In genomic region chr11:118940539-118940938, GRCm38 (mm10) we compare ENCODE assay signal across 13 mouse cellular contexts. TPM values are rescaled to one million over a fixed set of nuclear protein-coding genes. Genes with fewer than 3 reads are reported as not detected.
DNase-seq lines count a peak whose midpoint lies in the region; TF ChIP-seq lines count a peak whose summit lies in the region.
"Had no signal": no experiment of that assay in that cellular context is flagged by ENCODE, and none has a peak within 500 bp of the region (broad histone marks: within the 10 kb centered on the region; RNA-seq: fewer than 3 reads in every experiment).

No protein-coding gene starts in this region.

- peak; percentile 72 to 83 for DNase-seq in left cerebral cortex, adult 18-20 months (ENCODE audit: low spot score in 2 of 2)
- no peak for DNase-seq in left cerebral cortex, adult 11 months (ENCODE audit: low spot score)
- DNase-seq in cerebellum, postnatal 25 days: peak; percentile 97 to 98
- peak; percentile 55 for DNase-seq in layer of hippocampus, adult 9-10 months (ENCODE audit: low spot score)
- peak; percentile 75 for DNase-seq in right cerebral cortex, postnatal 4 days
- no peak for DNase-seq in kidney, adult 2 months
- DNase-seq in adipocyte (ENCODE audit: low spot score): no peak
- DNase-seq: thymus, postnatal 4 days had no signal

- no peaks in the 10 kb centered on the region for H3K4me1 ChIP-seq in kidney, adult 2 months (ENCODE audit: control insufficient read depth, insufficient read depth, low read length)
- H3K4me1 ChIP-seq: limb, embryonic 15.5 days had no signal

- no peaks in the 10 kb centered on the region for H3K27me3 ChIP-seq in kidney, adult 2 months (replicated peaks; ENCODE audit: control insufficient read depth, insufficient read depth, low read length)

- TF ChIP-seq CTCF in kidney, adult 2 months (conservative IDR thresholded peaks at IDR 0.05; ENCODE audit: insufficient read depth, insufficient read length, low read depth, low read length): no peak

- no peak for TF ChIP-seq POLR2A in kidney, adult 2 months (IDR thresholded peaks at IDR 0.05; ENCODE audit: low read depth, low read length)

- no peak overlapping the region for H3K27ac ChIP-seq in kidney, adult 2 months (ENCODE audit: insufficient read depth, low read depth, low read length)
- H3K27ac ChIP-seq: limb, embryonic 15.5 days had no signal

- no peaks in the 10 kb centered on the region for H3K36me3 ChIP-seq in kidney, adult 2 months (ENCODE audit: control insufficient read depth, insufficient read depth, low read length)
- H3K36me3 ChIP-seq: G1E; limb, embryonic 15.5 days had no signal

- WGBS in kidney, adult 2 months: 73% methylated on average over 11 of the region's 11 CpGs

- no peak overlapping the region for H3K4me3 ChIP-seq in kidney, adult 2 months (ENCODE audit: insufficient read depth, low read depth, low read length)
- H3K4me3 ChIP-seq: erythroblast, embryonic 14.5 days; limb, embryonic 15.5 days had no signal

RNA-seq across cellular contexts. Expression of gene Rbfox3, which starts 29.1 kb away (rescaled TPM):
- total RNA-seq in left cerebral cortex, adult 18-20 months (2021): 100 to 1,000 TPM; 301 to 331 TPM
- 0.27 TPM in 2 replicates for polyA plus RNA-seq in kidney, adult 2 months (2012; rRNA removed)
- total RNA-seq: megakaryocyte-erythroid progenitor cell, adult 5-6 weeks had no signal
- polyA plus RNA-seq: G1E had no signal

RNA-seq across cellular contexts. Expression of gene Enpp7, which starts 47.4 kb away (rescaled TPM):
- not detected for total RNA-seq in left cerebral cortex, adult 18-20 months (2021)
- not detected in 2 replicates for polyA plus RNA-seq in kidney, adult 2 months (2012; rRNA removed)
- total RNA-seq: G1E; megakaryocyte-erythroid progenitor cell, adult 5-6 weeks had no signal
- polyA plus RNA-seq: erythroblast, embryonic 14.5 days; G1E; intestine, embryonic 14.5 days; limb, embryonic 15.5 days had no signal

Comparison
In these comparisons a context has a peak if more than half of its experiments do, and no peak if none do; other contexts are left out.
1. DNase-seq: peak in left cerebral cortex, adult 18-20 months (2 of 2), cerebellum, postnatal 25 days (2 of 2), layer of hippocampus, adult 9-10 months (single experiment) and right cerebral cortex, postnatal 4 days (single experiment); none in left cerebral cortex, adult 11 months (single experiment), kidney, adult 2 months (single experiment) and adipocyte (single experiment).